Mouse (Mus musculus) MEL (cell line): ENCODE measurements around the gene Rplp2.

Experiments
- BHLHE40 ChIP-seq: IDR thresholded peaks from 2 replicates; pipeline ENCODE4 v1.6.1; 2012; ENCODE audit warnings: low read depth, mild to moderate bottlenecking, inconsistent platforms, low read length, improper control_type of control experiment, borderline replicate concordance
- CTCF ChIP-seq, 3 experiments: IDR thresholded peaks in 2 of 3; conservative IDR thresholded peaks in 1 of 3; 2 replicates each; pipeline ENCODE4 v1.5.1; 2011 to 2012; ENCODE audit warnings: low read length in 3 of 3, low read depth in 2 of 3, mild to moderate bottlenecking in 2 of 3, improper control_type of control experiment in 1 of 3, inconsistent platforms in 1 of 3, mixed read lengths in 1 of 3, moderate library complexity in 1 of 3; ENCODE audit not compliant: control insufficient read depth in 1 of 3, insufficient read depth in 1 of 3, poor library complexity in 1 of 3, severe bottlenecking in 1 of 3
- EP300 ChIP-seq, 2 experiments: IDR thresholded peaks; 2 replicates each; pipeline ENCODE4 v1.6.1; 2011; ENCODE audit warnings: improper control_type of control experiment in 2 of 2, low read length in 2 of 2, low read depth in 1 of 2, mild to moderate bottlenecking in 1 of 2
- ETS1 ChIP-seq: IDR thresholded peaks from 2 replicates; pipeline ENCODE4 v1.6.1; 2012; ENCODE audit warnings: low read depth, mild to moderate bottlenecking, inconsistent platforms, low read length, improper control_type of control experiment, moderate library complexity
- MAFK ChIP-seq: IDR thresholded peaks from 2 replicates; pipeline ENCODE4 v1.6.1; 2011; ENCODE audit warnings: low read depth, mild to moderate bottlenecking, low read length, improper control_type of control experiment, borderline replicate concordance
- MAX ChIP-seq: IDR thresholded peaks from 2 replicates; pipeline ENCODE4 v1.6.1; 2011; ENCODE audit warnings: low read length, improper control_type of control experiment
- MYC ChIP-seq: IDR thresholded peaks from 2 replicates; pipeline ENCODE4 v1.6.1; 2011; ENCODE audit warnings: low read depth, mild to moderate bottlenecking, low read length, improper control_type of control experiment, moderate library complexity
- POLR2A ChIP-seq, 2 experiments: IDR thresholded peaks; 2 replicates each; pipeline ENCODE4 v1.6.1; 2011 to 2012; ENCODE audit warnings: low read length in 2 of 2, mild to moderate bottlenecking in 2 of 2, control low read depth in 1 of 2, improper control_type of control experiment in 1 of 2, low read depth in 1 of 2, moderate library complexity in 1 of 2; ENCODE audit not compliant: control insufficient read depth in 1 of 2, insufficient read depth in 1 of 2, poor library complexity in 1 of 2
- POLR2AphosphoS2 ChIP-seq: IDR thresholded peaks from 2 replicates; pipeline ENCODE4 v1.6.1; 2011; ENCODE audit warnings: low read length, improper control_type of control experiment
- SIN3A ChIP-seq: IDR thresholded peaks from 2 replicates; pipeline ENCODE4 v1.6.1; 2012; ENCODE audit warnings: low read length, improper control_type of control experiment, inconsistent platforms
- USF1 ChIP-seq: IDR thresholded peaks from 2 replicates; pipeline ENCODE4 v1.6.1; 2014; ENCODE audit warnings: low read depth, mild to moderate bottlenecking, inconsistent platforms, low read length, improper control_type of control experiment, moderate library complexity

DNA sequence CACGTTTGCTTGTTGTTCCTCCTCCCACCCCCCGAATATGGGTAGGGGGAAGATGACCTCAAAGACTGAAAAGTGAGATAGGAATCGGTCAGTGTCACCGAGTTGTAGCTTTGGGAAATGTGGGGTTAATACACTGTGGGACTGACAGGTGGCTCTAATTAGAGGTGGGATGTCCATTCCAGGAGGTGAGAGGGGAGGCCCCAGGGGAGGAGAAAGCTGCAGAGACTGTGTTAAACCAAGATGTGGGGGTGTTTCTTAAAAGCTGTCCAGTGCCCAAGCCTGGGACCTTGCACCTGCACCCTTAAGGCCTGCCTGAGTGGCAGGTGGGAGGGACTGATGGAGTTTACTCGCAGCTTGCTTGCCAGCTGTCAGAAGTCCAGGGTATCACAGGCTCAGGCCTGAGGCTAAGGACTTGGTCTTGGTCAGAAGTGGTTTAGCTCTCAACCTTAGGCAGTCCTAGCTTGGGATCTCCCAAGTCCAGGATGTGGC, 15.2 kb downstream of the Rplp2 start:
- no peak for TF ChIP-seq POLR2AphosphoS2
- TF ChIP-seq EP300 (IDR thresholded peaks at IDR 0.05; ENCODE audit: low read depth in 1 of 2, low read length in 2 of 2), result no peak
- TF ChIP-seq POLR2A (IDR thresholded peaks at IDR 0.05; ENCODE audit: control insufficient read depth in 1 of 2, insufficient read depth in 1 of 2, low read depth in 1 of 2, low read length in 2 of 2, poor library complexity in 1 of 2), result no peak
- no peak for TF ChIP-seq MAX
- TF ChIP-seq CTCF (IDR thresholded peaks at IDR 0.05 in 2 of 3, conservative IDR thresholded peaks at IDR 0.05 in 1 of 3; ENCODE audit: control insufficient read depth in 1 of 3, insufficient read depth in 1 of 3, low read depth in 2 of 3, low read length in 3 of 3, poor library complexity in 1 of 3, severe bottlenecking in 1 of 3), result no peak
- no peak for TF ChIP-seq SIN3A
- no peak for TF ChIP-seq MAFK
- no peak for TF ChIP-seq MYC
- no peak for TF ChIP-seq BHLHE40
- TF ChIP-seq USF1, result no peak
- TF ChIP-seq ETS1, result no peak
